Mouse (Mus musculus): ENCODE data around the gene Ttc39d.

Gene Ttc39d

DNA sequence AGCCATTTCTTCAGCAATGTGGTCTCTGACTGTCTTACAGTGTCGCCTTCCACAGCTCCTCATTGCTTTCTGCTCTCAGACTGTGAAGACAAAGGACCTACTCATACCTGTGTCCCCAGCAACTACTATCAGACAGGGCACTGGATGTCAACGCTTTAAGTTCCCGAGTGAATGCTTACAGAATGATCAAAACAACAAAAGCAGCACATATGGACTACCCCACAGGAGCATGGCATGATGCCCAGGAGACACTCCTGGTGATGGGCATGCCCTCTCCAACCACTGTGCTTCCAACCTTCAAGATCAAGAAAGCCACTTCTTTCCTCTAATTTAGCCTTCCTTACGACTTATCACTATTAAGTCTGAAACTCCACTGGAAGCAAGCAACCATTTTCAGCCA is 59.8 kb downstream of the Ttc39d start:
- DNase-seq (ENCODE audit: low spot score), result no peak
